8 mouse cellular contexts compared by ENCODE assay signal in the genomic region with DNA sequence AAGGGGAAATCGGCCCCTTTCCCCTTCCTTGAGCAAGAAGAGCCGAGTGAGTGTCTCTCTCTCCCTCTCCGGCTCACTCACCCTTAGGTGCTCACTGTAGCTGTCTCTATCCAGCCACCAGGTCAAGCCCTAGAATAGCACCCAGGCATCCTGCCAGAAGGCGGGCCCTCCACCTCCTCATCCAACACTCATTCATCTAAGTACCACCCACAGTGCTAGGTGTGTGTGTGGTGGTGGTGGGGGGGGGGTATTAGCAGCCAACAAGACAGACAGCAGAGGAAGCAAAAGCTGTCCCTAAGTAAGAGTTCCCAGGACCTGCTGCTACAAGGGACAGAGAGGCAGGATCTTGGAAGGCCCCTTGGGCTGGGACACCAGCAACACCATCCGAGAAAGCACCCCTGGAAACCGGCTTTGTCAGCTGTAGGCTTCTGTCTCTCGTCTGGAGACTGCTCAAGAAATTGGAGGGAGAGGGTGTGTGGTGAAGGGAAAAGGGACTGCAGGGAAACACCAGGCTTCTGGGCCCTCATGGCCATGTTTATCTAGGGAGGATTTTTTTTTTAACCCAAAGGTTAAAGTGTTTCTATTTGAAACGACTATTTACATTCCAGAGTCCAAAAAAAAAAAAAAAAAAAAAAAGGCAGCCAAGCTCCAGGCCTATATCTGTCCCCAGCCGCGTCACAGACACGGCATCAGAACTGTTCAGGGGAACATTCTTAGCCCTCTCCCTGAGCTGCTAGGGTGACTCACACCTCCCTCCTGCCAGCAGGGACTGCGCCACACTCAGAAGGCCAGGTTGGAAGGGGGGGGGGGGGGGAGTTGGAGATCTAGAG. TPM values are rescaled to one million over a fixed set of nuclear protein-coding genes. Genes with fewer than 3 reads are reported as not detected.
DNase-seq lines count a peak whose midpoint lies in the region; ATAC-seq and TF ChIP-seq lines count a peak whose summit lies in the region.

No protein-coding gene starts in this region.

- peak overlapping the region; percentile 60 for H3K27ac ChIP-seq in layer of hippocampus, adult 2 months

- peak overlapping the region; percentile 40; the same call in 1 of the 2 replicates for H3K4me3 ChIP-seq in layer of hippocampus, adult 2 months
- H3K4me3 ChIP-seq in lung, adult 2 months (replicated peaks; ENCODE audit: extremely low read depth, low read depth, low read length) = no peak overlapping the region

- no peak for ATAC-seq in activated CD4-positive, CD25-positive, alpha-beta regulatory T cell, adult 4 months

- TF ChIP-seq CTCF in layer of hippocampus, adult 2 months (conservative IDR thresholded peaks at IDR 0.05) = no peak
- no peak for TF ChIP-seq CTCF in lung, adult 2 months (IDR thresholded peaks at IDR 0.05; ENCODE audit: insufficient read depth, low read length)

- 17% methylated on average over 12 of the region's 12 CpGs for WGBS in lung, adult 2 months

- TF ChIP-seq POLR2A in lung, adult 2 months (IDR thresholded peaks at IDR 0.05; ENCODE audit: borderline replicate concordance, extremely low read depth, low read depth, low read length) = no peak

- peaks cover 65% of the 10 kb centered on the region for H3K4me1 ChIP-seq in lung, adult 2 months (ENCODE audit: control insufficient read depth, insufficient read depth, low read length)

- no peak for DNase-seq in layer of hippocampus, adult 2 months (ENCODE audit: low spot score in 2 of 2)
- no peak for DNase-seq in layer of hippocampus, adult 18-20 months (ENCODE audit: low spot score in 2 of 2)
- DNase-seq in adrenal gland, postnatal 10 days = peak; percentile 72
- DNase-seq in gastrocnemius, adult 8-10 months (ENCODE audit: low spot score in 2 of 2) = peak; percentile 65 to 82
- peak; percentile 89 for DNase-seq in kidney, adult 11 months
- DNase-seq in lung, adult 2 months = peak; percentile 77
- DNase-seq in spleen, postnatal 10 days (ENCODE audit: low spot score in 2 of 2) = no peak

RNA-seq across cellular contexts. Expression of gene Hdac5, which starts 13.7 kb away (rescaled TPM):
- total RNA-seq in layer of hippocampus, adult 2 months (2021) = 100 to 1,000 TPM; 233 to 243 TPM
- total RNA-seq in layer of hippocampus, adult 18-20 months (2021) = 100 to 1,000 TPM; 258 to 266 TPM
- 100 to 1,000 TPM in 1 of 2 experiments, 10 to 100 TPM in 1; 84.4 to 113 TPM for total RNA-seq in adrenal gland, postnatal 10 days (2021)
- 10 to 100 TPM; 77.5 to 86.2 (median 83.2) TPM for total RNA-seq in gastrocnemius, adult 8-10 months (2022)
- 140 and 160 TPM in 2 replicates for polyA plus RNA-seq in lung, adult 2 months (2012; rRNA removed)
- 1 to 10 TPM; 6.0 to 9.3 TPM for polyA plus RNA-seq in activated CD4-positive, CD25-positive, alpha-beta regulatory T cell, adult 4 months (2017; shearing (Covaris generic))

RNA-seq across cellular contexts. Expression of gene G6pc3, which starts 26.9 kb away (rescaled TPM):
- total RNA-seq in layer of hippocampus, adult 2 months (2021) = 10 to 100 TPM; 58.2 to 59.7 TPM
- total RNA-seq in layer of hippocampus, adult 18-20 months (2021) = 10 to 100 TPM; 61.0 to 65.1 TPM
- 10 to 100 TPM; 72.3 to 74.7 TPM for total RNA-seq in adrenal gland, postnatal 10 days (2021)
- 10 to 100 TPM; 61.5 to 73.2 (median 63.8) TPM for total RNA-seq in gastrocnemius, adult 8-10 months (2022)
- polyA plus RNA-seq in lung, adult 2 months (2012; rRNA removed) = 74.4 and 82.5 TPM in 2 replicates
- 10 to 100 TPM; 24.6 to 36.3 TPM for polyA plus RNA-seq in activated CD4-positive, CD25-positive, alpha-beta regulatory T cell, adult 4 months (2017; shearing (Covaris generic))

RNA-seq across cellular contexts. Expression of gene Lsm12, which starts 31.2 kb away (rescaled TPM):
- 10 to 100 TPM; 56.6 to 56.9 TPM for total RNA-seq in layer of hippocampus, adult 2 months (2021)
- 10 to 100 TPM; 59.3 to 59.4 TPM for total RNA-seq in layer of hippocampus, adult 18-20 months (2021)
- 10 to 100 TPM; 77.5 to 80.8 TPM for total RNA-seq in adrenal gland, postnatal 10 days (2021)
- total RNA-seq in gastrocnemius, adult 8-10 months (2022) = 100 to 1,000 TPM; 108 to 127 (median 111) TPM
- 20.8 and 30.6 TPM in 2 replicates for polyA plus RNA-seq in lung, adult 2 months (2012; rRNA removed)
- 10 to 100 TPM; 44.8 to 78.5 TPM for polyA plus RNA-seq in activated CD4-positive, CD25-positive, alpha-beta regulatory T cell, adult 4 months (2017; shearing (Covaris generic))

RNA-seq across cellular contexts. Expression of gene BC030867, which starts 32.4 kb away (rescaled TPM):
- total RNA-seq in layer of hippocampus, adult 2 months (2021) = 1 to 10 TPM; 1.0 to 1.1 TPM
- total RNA-seq in layer of hippocampus, adult 18-20 months (2021) = 1 to 10 TPM in 1 of 2 experiments, under 1 TPM in 1; 0.86 to 1.8 TPM
- 1 to 10 TPM; 1.9 to 4.5 TPM for total RNA-seq in adrenal gland, postnatal 10 days (2021)
- total RNA-seq in gastrocnemius, adult 8-10 months (2022) = not detected
- polyA plus RNA-seq in lung, adult 2 months (2012; rRNA removed) = 0.65 and 0.68 TPM in 2 replicates
- 1 to 10 TPM; 2.0 to 3.8 TPM for polyA plus RNA-seq in activated CD4-positive, CD25-positive, alpha-beta regulatory T cell, adult 4 months (2017; shearing (Covaris generic))

RNA-seq across cellular contexts. Expression of gene Asb16, which starts 52.3 kb away (rescaled TPM):
- 1 to 10 TPM; 2.0 TPM for total RNA-seq in layer of hippocampus, adult 2 months (2021)
- 1 to 10 TPM; 2.3 to 2.9 TPM for total RNA-seq in layer of hippocampus, adult 18-20 months (2021)
- 1 to 10 TPM; 1.1 to 2.6 TPM for total RNA-seq in adrenal gland, postnatal 10 days (2021)
- 10 to 100 TPM; 92.5 to 99.3 (median 93.6) TPM for total RNA-seq in gastrocnemius, adult 8-10 months (2022)
- polyA plus RNA-seq in lung, adult 2 months (2012; rRNA removed) = 0.15 and 1.8 TPM in 2 replicates
- not detected for polyA plus RNA-seq in activated CD4-positive, CD25-positive, alpha-beta regulatory T cell, adult 4 months (2017; shearing (Covaris generic))

Comparison
In these comparisons a context has a peak if more than half of its experiments do, and no peak if none do; other contexts are left out.
1. DNase-seq: peak in adrenal gland, postnatal 10 days (single experiment), gastrocnemius, adult 8-10 months (2 of 2), kidney, adult 11 months (single experiment) and lung, adult 2 months (single experiment); none in layer of hippocampus, adult 2 months (0 of 2), layer of hippocampus, adult 18-20 months (0 of 2) and spleen, postnatal 10 days (0 of 2).